Mouse (Mus musculus): ENCODE results near the gene E030018B13Rik. TPM values are rescaled to one million over a fixed set of nuclear protein-coding genes. Genes with fewer than 3 reads are reported as not detected.

The E030018B13Rik gene
- polyA plus RNA-seq, 1 experiment from 2014 or later: 0.20 TPM

DNA sequence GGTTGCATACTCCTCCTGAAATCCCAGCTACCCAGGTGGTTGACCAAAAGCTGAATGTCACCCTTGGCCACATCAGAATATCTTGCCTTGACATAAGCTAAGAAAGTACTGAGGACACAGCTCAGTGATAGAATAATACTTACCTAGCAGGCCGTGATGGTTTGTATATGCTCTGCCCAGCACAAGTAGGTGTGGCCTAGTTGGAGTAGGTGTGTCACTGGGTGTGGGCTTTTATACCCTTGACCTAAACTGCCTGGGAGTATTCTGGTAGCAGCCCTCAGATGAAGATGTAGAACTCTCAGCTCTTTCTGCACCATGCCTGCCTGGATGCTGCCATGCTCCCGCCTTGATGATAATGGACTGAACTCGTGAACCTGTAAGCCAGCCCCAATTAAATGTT, 15.8 kb downstream of the E030018B13Rik start:
- Histone ChIP-seq H3K4me2 (no peak overlapping the region), H3K4me1 (replicated peaks) (peaks cover 40% of the 10 kb centered on the region), H3K27ac (no peak overlapping the region), H3K27me3 (no peaks in the 10 kb centered on the region), H3K9me3 (replicated peaks) (no peaks in the 10 kb centered on the region), H3K36me3 (no peaks in the 10 kb centered on the region), H3K4me3 (no peak overlapping the region), H3K9ac (no peak overlapping the region)
- ATAC-seq (replicated peaks; ENCODE audit: insufficient number of reproducible peaks, insufficient read depth, low FRiP score, low read depth): no peak
- 83% methylated on average over 3 of the region's 3 CpGs for WGBS

DNA sequence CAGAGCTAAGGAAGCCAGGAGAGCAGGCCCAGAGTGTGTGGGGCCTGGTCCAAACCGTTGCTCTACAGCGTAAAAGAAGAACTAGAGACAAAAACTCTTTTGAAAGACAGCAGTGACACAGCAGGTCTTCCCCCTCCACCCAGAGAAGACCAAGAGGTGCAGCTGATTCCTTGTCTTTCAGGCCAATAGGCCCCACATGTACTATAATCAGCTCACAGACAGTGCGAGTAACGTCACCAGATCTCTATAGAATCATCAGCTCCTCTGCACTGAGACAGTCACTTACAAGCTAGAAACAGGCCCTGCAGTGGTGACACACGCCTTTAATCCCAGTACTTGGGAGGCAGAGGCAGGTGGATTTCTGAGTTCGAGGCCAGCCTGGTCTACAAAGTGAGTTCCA, 17.2 kb downstream of the E030018B13Rik start:
- no peaks in the 10 kb centered on the region for H3K9me3 ChIP-seq (replicated peaks)
- no peaks in the 10 kb centered on the region for H3K27me3 ChIP-seq
- H3K36me3 ChIP-seq: no peaks in the 10 kb centered on the region
- ATAC-seq (replicated peaks; ENCODE audit: insufficient number of reproducible peaks, insufficient read depth, low FRiP score, low read depth): no peak
- 68% methylated on average over 6 of the region's 6 CpGs for WGBS
- no peak overlapping the region for H3K9ac ChIP-seq
- H3K4me3 ChIP-seq: no peak overlapping the region
- H3K27ac ChIP-seq: no peak overlapping the region
- peaks cover 36% of the 10 kb centered on the region for H3K4me1 ChIP-seq (replicated peaks)
- no peak overlapping the region for H3K4me2 ChIP-seq

DNA sequence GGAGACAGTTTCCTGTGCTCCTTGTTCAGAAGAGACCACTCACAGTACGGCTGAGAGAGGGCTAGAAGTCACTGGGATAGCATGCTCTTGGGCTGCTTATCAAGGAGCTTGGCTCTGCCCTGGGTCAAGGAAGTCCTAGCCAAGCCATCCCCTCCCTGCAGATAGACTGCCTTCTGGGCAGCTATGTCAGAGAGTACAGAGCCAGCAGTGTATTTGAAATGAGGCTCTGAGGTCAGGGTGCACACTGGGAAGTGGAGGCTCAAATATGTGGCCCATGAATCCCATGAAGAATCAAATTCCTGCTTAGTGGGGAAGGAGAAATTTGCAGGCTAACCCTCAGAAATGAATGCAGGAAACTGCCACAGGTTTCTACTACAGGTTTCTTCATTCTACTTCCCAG, 17.9 kb downstream of the E030018B13Rik start:
- Histone ChIP-seq H3K9me3 (replicated peaks) (no peaks in the 10 kb centered on the region), H3K9ac (peak overlapping the region; percentile 14; the same call in 1 of the 2 replicates), H3K4me1 (replicated peaks) (peaks cover 30% of the 10 kb centered on the region), H3K4me2 (no peak overlapping the region), H3K27ac (no peak overlapping the region), H3K4me3 (no peak overlapping the region), H3K27me3 (no peaks in the 10 kb centered on the region), H3K36me3 (no peaks in the 10 kb centered on the region)
- ATAC-seq (replicated peaks; ENCODE audit: insufficient number of reproducible peaks, insufficient read depth, low FRiP score, low read depth): no peak
- WGBS: 60% methylated on average over 1 of the region's 1 CpGs

DNA sequence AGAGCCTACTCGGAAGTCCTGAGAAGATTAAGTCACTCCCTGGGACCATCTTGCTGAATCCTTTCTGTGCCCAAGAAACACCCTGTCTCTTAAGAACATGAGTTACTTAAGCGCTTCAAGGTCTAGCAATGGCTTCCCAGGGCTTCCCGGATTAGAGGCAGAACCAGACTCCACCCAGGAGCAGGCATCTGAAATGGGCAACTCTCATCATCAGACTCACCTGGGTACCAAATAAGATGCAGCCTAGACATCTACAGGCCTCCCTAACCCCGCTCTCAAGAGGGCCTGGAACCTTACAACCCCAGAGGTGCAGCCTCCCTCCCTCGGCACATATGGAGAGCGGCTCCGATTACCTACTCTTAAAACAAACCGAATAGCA, 19.1 kb downstream of the E030018B13Rik start:
- Histone ChIP-seq H3K9ac (peak overlapping the region; percentile 87), H3K27ac (peak overlapping the region; percentile 96; the same call in 1 of the 2 replicates), H3K4me2 (peak overlapping the region; percentile 81)

DNA sequence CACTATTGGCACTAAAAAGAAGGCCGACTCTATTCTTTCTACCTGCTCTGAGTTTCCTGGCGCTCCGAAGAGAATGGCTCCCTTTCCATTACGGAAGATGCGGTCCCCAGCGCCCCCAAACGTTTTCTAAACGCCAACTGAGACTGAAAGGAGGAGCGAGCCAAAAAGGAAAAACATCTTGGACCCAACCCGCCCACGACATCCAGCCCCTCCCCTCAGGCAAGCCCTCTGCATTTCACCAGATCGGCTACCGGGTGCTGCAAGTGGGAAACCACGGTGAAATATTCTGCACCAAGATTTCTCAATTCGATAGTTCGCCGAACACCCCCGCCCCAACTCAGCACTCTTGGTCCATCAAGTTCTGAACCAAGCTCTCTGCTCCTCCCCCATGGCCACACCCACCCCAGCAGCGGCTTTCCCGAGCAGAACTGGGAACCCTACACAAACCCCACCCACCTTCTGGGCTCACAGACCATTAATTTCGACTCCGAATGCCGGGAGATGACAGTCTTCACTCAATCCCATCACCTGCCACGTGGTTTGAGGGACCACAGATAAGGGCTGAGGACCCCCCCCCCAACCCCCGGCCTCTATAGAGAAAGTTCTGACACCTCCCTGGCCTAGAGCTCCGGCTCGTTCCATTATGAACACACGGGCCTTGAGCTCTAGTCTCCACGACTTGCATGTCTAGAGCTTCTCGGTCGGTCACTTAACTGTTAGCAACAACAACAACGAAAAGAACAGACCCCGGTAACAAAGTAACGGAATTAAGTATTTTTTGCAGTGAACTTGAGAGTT, 19.7 kb downstream of the E030018B13Rik start:
- H3K4me3 ChIP-seq: peak overlapping the region; percentile 89
- WGBS: under 1% methylated on average over 34 of the region's 34 CpGs

More for the DNA sequence above, 19.1 kb downstream of the E030018B13Rik start:
- Histone ChIP-seq H3K9me3 (replicated peaks) (no peaks in the 10 kb centered on the region), H3K27me3 (no peaks in the 10 kb centered on the region), H3K4me3 (peak overlapping the region; percentile 89), H3K4me1 (replicated peaks) (peaks cover 34% of the 10 kb centered on the region), H3K36me3 (no peaks in the 10 kb centered on the region)
- no peak for ATAC-seq (replicated peaks; ENCODE audit: insufficient number of reproducible peaks, insufficient read depth, low FRiP score, low read depth)
- WGBS: 29% methylated on average over 8 of the region's 8 CpGs

DNA sequence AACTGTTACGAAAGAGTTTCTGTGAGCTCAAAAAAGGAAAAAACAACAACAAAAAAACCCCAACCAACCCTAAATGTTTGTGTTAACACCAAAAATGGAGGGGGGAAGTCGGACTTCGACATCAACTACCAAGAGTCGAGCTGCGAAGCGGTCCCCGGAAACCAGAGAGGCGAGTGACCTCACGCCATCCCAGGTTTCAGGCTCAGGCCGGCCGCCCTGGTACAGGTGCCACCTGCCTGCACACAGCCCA, 20.3 kb downstream of the E030018B13Rik start:
- peak overlapping the region; percentile 81 for H3K4me2 ChIP-seq
- WGBS: 2% methylated on average over 11 of the region's 11 CpGs

More for the DNA sequence above, 19.7 kb downstream of the E030018B13Rik start:
- no peak for ATAC-seq (replicated peaks; ENCODE audit: insufficient number of reproducible peaks, insufficient read depth, low FRiP score, low read depth)
- no peaks in the 10 kb centered on the region for H3K36me3 ChIP-seq
- no peaks in the 10 kb centered on the region for H3K9me3 ChIP-seq (replicated peaks)
- H3K27me3 ChIP-seq: no peaks in the 10 kb centered on the region
- peak overlapping the region; percentile 96 for H3K27ac ChIP-seq
- peak overlapping the region; percentile 87 for H3K9ac ChIP-seq
- H3K4me2 ChIP-seq: peak overlapping the region; percentile 81
- H3K4me1 ChIP-seq (replicated peaks): peaks cover 34% of the 10 kb centered on the region

DNA sequence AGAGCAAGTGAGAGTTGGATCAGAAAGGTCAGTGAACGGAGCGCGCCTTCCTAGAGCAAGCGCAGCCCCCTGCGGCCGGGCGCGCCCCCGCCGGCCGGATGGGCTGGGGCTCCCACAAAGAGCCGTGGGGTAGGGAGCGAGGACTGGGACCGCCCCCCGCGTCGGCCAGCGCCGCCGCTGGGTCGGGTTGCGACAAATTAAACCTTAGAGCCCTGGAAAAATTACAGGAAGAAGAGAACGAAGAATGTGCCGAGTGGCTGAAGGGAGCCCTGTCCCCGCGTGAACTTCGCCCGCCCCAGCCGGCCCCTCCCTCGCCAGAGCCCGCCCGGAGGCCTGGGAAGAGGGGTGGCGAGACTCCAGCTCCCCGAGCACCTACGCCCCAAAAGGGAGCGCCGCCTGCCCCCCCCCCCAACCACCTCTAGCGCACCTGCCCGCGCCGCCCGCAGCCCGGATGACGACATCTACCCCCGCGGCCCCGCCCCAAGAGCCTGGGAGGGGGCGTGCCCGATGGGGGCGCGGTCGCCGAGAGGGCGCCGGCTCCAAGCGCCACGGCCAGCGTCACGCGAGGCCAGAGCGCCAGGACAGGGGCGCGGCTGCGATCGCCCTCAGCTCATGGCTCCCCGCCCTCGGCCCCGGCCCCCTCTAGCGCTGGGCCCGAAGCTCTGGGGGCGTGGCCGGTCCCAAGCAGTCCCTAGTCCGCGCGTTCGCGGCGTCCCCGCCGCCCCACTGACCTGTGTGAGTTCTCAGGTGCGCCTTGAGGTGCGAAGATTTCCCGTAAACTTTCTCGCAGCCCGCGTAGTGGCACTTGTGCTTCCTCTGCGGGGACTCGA, 20.8 kb downstream of the E030018B13Rik start:
- no peaks in the 10 kb centered on the region for H3K27me3 ChIP-seq
- peaks cover 34% of the 10 kb centered on the region for H3K4me1 ChIP-seq (replicated peaks)
- no peaks in the 10 kb centered on the region for H3K9me3 ChIP-seq (replicated peaks)
- H3K9ac ChIP-seq: peak overlapping the region; percentile 87
- H3K36me3 ChIP-seq: no peaks in the 10 kb centered on the region
- H3K27ac ChIP-seq: peak overlapping the region; percentile 96
- under 1% methylated on average over 60 of the region's 88 CpGs for WGBS
- ATAC-seq (replicated peaks; ENCODE audit: insufficient number of reproducible peaks, insufficient read depth, low FRiP score, low read depth): peak; percentile 23
- H3K4me2 ChIP-seq: peak overlapping the region; percentile 81
- peak overlapping the region; percentile 89 for H3K4me3 ChIP-seq

More for the DNA sequence above, 20.3 kb downstream of the E030018B13Rik start:
- Histone ChIP-seq H3K9ac (peak overlapping the region; percentile 87), H3K4me3 (peak overlapping the region; percentile 89), H3K36me3 (no peaks in the 10 kb centered on the region), H3K9me3 (replicated peaks) (no peaks in the 10 kb centered on the region), H3K4me1 (replicated peaks) (peaks cover 34% of the 10 kb centered on the region), H3K27me3 (no peaks in the 10 kb centered on the region), H3K27ac (peak overlapping the region; percentile 96)
- no peak for ATAC-seq (replicated peaks; ENCODE audit: insufficient number of reproducible peaks, insufficient read depth, low FRiP score, low read depth)

DNA sequence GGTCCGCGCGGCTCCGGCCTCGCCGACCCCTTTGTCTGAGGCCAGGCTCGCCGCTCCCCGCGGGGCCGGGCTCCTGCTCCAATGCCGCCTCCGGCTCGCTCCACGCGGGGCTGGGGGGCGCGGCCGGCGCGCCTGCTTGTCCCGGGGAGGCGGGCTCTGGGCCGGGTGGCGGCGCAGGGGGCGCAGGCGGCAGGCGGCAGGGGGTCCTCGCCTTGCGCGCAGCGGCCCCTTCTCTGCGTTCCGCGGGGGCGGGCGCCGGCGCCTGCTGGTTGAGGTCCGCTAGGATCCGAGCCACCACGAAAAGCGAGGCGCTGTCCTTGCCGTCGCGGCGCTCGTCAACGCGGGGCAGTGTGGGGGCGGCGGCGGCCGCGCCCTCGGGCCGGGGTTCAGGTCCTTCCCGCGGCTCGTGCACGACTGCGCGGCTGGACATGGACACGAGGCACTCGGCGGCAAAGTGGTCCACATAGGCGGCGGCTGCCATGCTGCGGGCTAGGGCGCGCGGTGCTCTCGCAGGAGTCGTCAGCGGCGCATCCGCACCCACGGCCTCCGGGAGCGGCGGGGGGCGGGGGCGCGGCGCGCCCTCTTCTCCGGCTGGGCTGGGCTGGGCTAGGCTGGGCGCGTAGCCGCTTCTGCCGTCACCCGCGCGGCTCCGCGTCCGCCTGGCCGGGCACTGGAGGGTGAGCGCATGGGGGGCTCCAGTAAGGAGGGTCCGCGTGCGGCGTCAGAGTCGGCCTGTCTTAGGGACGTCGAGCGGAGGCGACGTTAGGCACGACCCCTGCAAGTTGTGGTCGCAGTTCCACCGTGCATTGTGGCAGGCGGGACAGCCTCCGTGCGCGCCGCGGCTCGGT, 21.6 kb downstream of the E030018B13Rik start:
- under 1% methylated on average over 107 of the region's 121 CpGs for WGBS

DNA sequence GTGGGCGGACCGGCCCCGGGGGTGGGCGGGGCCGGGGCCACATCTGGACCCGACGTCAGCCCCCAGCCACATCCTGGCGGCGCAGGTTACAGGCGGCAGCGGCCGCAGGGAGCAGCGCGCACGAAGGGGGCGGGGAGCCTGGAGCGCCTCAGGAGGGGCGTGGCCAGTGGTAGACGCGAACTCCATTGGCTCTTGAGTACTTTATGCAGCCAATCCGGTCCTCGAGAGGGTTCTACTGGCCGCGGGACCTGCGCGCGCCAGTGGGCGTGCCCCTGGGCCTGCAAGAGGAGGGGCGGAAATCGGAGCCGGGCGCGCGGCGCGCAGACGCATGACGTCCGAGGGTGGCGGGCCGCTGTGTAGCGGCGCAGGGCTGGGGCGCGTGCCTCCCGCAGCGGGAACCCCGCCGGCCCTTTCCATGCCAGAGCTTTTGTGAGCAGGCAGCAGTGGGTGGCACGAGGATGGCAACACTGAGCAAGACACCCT, 22.3 kb downstream of the E030018B13Rik start, which contains the start of gene Klf13:
Klf13 (minus strand) TSS at position 2 of the 483 bp plus-strand sequence.
- Histone ChIP-seq H3K36me3 (no peaks in the 10 kb centered on the region), H3K27me3 (no peaks in the 10 kb centered on the region), H3K9ac (peak within 1 kb of the TSS; percentile 87), H3K4me1 (replicated peaks) (peaks cover 27% of the 10 kb centered on the region), H3K9me3 (replicated peaks) (no peaks in the 10 kb centered on the region), H3K4me3 (peak within 1 kb of the TSS; percentile 89), H3K27ac (peak within 1 kb of the TSS; percentile 99), H3K4me2 (peak within 1 kb of the TSS; percentile 81)
- under 1% methylated on average over 49 of the region's 50 CpGs for WGBS
- ATAC-seq (replicated peaks; ENCODE audit: insufficient number of reproducible peaks, insufficient read depth, low FRiP score, low read depth): peak; percentile 89

More for the DNA sequence above, 21.6 kb downstream of the E030018B13Rik start:
- H3K4me2 ChIP-seq: peak overlapping the region; percentile 81
- no peaks in the 10 kb centered on the region for H3K36me3 ChIP-seq
- H3K27me3 ChIP-seq: no peaks in the 10 kb centered on the region
- H3K4me3 ChIP-seq: peak overlapping the region; percentile 89
- peak overlapping the region; percentile 96 for H3K27ac ChIP-seq
- H3K9me3 ChIP-seq (replicated peaks): no peaks in the 10 kb centered on the region
- ATAC-seq (replicated peaks; ENCODE audit: insufficient number of reproducible peaks, insufficient read depth, low FRiP score, low read depth): peak; percentile 24
- peaks cover 34% of the 10 kb centered on the region for H3K4me1 ChIP-seq (replicated peaks)
- H3K9ac ChIP-seq: peak overlapping the region; percentile 87

DNA sequence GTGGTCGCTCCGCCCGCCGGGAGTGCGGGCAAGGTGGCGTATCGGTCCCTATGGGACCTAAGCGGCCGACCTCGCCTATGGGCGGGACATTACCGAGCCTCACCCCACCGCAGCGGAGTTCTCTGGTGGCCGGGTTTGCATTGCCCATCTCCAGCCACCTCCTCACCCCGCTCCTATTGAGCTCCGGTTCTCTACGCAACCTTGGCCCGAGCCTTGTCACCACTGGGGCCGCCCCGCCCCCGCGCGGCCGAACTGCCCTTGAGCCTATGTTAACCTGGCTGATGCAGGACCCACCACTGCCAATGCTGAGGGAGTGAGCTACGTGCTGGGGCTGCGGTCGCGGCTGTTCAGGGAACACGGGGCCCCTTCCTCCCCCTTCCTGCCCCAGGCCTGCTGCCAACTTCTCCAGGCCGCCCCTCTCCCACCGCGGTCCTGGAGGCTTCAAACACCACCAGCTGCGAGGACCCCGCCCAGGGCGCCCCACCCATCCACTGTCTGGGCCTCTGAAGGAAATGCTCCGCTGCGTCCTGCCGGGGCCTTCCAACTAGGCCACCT, 22.8 kb downstream of the E030018B13Rik start:
- H3K9ac ChIP-seq: peak overlapping the region; percentile 87
- WGBS: under 1% methylated on average over 38 of the region's 39 CpGs
- peak; percentile 76 for ATAC-seq (replicated peaks; ENCODE audit: insufficient number of reproducible peaks, insufficient read depth, low FRiP score, low read depth)
- H3K4me2 ChIP-seq: peak overlapping the region; percentile 81
- H3K9me3 ChIP-seq (replicated peaks): no peaks in the 10 kb centered on the region
- no peaks in the 10 kb centered on the region for H3K27me3 ChIP-seq
- H3K27ac ChIP-seq: peak overlapping the region; percentile 99
- H3K36me3 ChIP-seq: no peaks in the 10 kb centered on the region
- peak overlapping the region; percentile 89 for H3K4me3 ChIP-seq
- peaks cover 24% of the 10 kb centered on the region for H3K4me1 ChIP-seq (replicated peaks)
